Mouse (Mus musculus) thymus, adult 2 months (tissue): ENCODE measurements at regions not wholly inside any gene's neighbourhood (a gene's known extent, or its start where the extent isn't known, plus 50 kb on each side); places are given as distances from the start of the nearest gene placed in this dataset.

ENCODE experiments used
- CTCF ChIP-seq: fragments of 200-500 bp; IDR thresholded peaks from 2 replicates; pipeline ENCODE4 v1.5.1; 2012; ENCODE audit warnings: mild to moderate bottlenecking, control low read depth, low read length, moderate library complexity, borderline replicate concordance; ENCODE audit not compliant: control insufficient read depth, poor library complexity, insufficient read depth; ENCODE audit errors: extremely low read depth
- POLR2A ChIP-seq: fragments of 200-500 bp; IDR thresholded peaks from 2 replicates; pipeline ENCODE4 v1.6.1; 2012; ENCODE audit warnings: mild to moderate bottlenecking, low read length, control low read depth, moderate library complexity; ENCODE audit not compliant: control insufficient read depth, poor library complexity, insufficient read depth; ENCODE audit errors: extremely low read depth

DNA sequence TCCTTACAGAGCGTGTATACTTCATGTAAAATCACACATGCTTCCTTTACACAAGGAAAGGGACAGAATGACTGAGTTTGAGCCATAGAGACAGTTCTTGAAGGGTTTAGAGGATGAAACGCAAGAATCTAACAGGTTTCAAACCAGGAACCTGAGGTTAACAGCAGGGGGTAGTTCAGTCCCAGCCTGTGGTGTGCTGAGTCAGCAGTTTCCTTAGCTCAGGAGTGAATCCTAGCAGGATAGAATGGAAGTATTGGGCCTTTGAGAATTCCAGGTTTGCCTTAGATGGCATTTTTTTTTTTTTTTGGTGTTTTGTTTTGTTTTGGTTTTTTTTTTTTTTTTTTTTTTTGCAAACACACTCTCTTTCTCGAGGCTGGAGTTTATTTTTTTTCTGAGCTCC, 295.5 kb downstream of the Pmp22 start:
- TF ChIP-seq CTCF: no peak
- no peak for TF ChIP-seq POLR2A
